Mouse (Mus musculus) kidney, adult 2 months (tissue): Measurements from ENCODE around the gene Mlkl.

Source experiments
- CTCF ChIP-seq: fragments of 200-500 bp; conservative IDR thresholded peaks from 2 replicates; pipeline ENCODE4 v1.5.1; 2011; ENCODE audit warnings: low read depth, mild to moderate bottlenecking, control low read depth, low read length, moderate library complexity, mixed read lengths; ENCODE audit not compliant: insufficient read depth, insufficient read length
- POLR2A ChIP-seq: fragments of 200-500 bp; IDR thresholded peaks from one replicate; pipeline ENCODE4 v1.6.1; 2011; ENCODE audit warnings: low read depth, low read length, control low read depth

DNA sequence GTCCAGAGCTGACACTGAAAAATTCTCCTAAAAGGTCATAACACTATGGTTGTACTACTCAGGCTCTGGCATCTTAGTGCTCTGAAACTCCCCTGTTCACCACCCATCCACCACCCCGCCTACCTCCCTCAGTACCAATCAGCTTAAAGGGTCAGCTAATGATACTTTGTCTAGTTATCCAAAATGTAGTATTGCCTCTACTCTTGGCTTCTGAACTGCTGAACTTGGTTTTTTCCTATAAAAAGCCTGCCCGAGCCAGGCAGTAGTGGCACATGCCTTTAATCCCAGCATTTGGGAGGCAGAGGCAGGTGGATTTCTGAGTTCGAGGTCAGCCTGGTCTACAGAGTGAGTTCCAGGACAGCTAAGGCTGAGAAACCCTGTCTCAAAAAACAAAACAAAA lies 33.6 kb downstream of the Mlkl start:
- TF ChIP-seq POLR2A, result no peak
- TF ChIP-seq CTCF, result no peak
